Mouse (Mus musculus): ENCODE measurements around the gene Zbed4. TPM values are rescaled to one million over a fixed set of nuclear protein-coding genes. Genes with fewer than 3 reads are reported as not detected.

Zbed4 gene
- total and polyA plus RNA-seq, 2 experiments from 2014 or later: 4.5 to 20.7 TPM

GRCm38 (mm10) chr15:88827991-88828799 is 76.7 kb downstream of the Zbed4 start:
- Histone ChIP-seq H3K9me3 (ENCODE audit: low read length) (no peaks in the 10 kb centered on the region), H3K4me3 (ENCODE audit: low read depth, low read length) (no peak overlapping the region), H3K4me1 (ENCODE audit: insufficient read depth, low read length) (no peaks in the 10 kb centered on the region), H3K36me3 (ENCODE audit: insufficient read depth, low read length) (peaks cover 40% of the 10 kb centered on the region), H3K4me2 (ENCODE audit: low read depth, low read length, poor library complexity, severe bottlenecking) (no peak overlapping the region), H3K27ac (ENCODE audit: low read depth, low read length) (0 out of 2 replicates have a peak overlapping the region, but pooled peaks have one; percentile 51), H3K9ac (replicated peaks; ENCODE audit: low read length, poor library complexity, severe bottlenecking) (no peak overlapping the region), H3K27me3 (ENCODE audit: insufficient read depth, low read length) (no peaks in the 10 kb centered on the region)
- ATAC-seq (ENCODE audit: low FRiP score) (peak; percentile 49), DNase-seq (ENCODE audit: low spot score) (peak; percentile 60)
- peak; percentile 60 for TF ChIP-seq CTCF (IDR thresholded peaks at IDR 0.05)
- 29% methylated on average over 9 of the region's 9 CpGs for WGBS

GRCm38 (mm10) chr15:88828800-88829705 is 77.6 kb downstream of the Zbed4 start:
- Histone ChIP-seq H3K9ac (replicated peaks; ENCODE audit: low read length, poor library complexity, severe bottlenecking) (no peak overlapping the region), H3K4me2 (ENCODE audit: low read depth, low read length, poor library complexity, severe bottlenecking) (no peak overlapping the region), H3K27me3 (ENCODE audit: insufficient read depth, low read length) (no peaks in the 10 kb centered on the region), H3K27ac (ENCODE audit: low read depth, low read length) (0 out of 2 replicates have a peak overlapping the region, but pooled peaks have one; percentile 51), H3K36me3 (ENCODE audit: insufficient read depth, low read length) (peaks cover 32% of the 10 kb centered on the region), H3K4me3 (ENCODE audit: low read depth, low read length) (no peak overlapping the region), H3K9me3 (ENCODE audit: low read length) (no peaks in the 10 kb centered on the region), H3K4me1 (ENCODE audit: insufficient read depth, low read length) (no peaks in the 10 kb centered on the region)
- ATAC-seq (ENCODE audit: low FRiP score): peak; percentile 87; the same call in 1 of the 2 replicates
- peak; percentile 87 for DNase-seq (ENCODE audit: low spot score)
- TF ChIP-seq CTCF (IDR thresholded peaks at IDR 0.05): peak; percentile 82
- WGBS: 63% methylated on average over 16 of the region's 17 CpGs

- Histone ChIP-seq H3K36me3 (ENCODE audit: insufficient read depth, low read length) (peaks cover 23% of the 10 kb centered on the region), H3K4me3 (ENCODE audit: low read depth, low read length) (no peak overlapping the region), H3K9me3 (ENCODE audit: low read length) (no peaks in the 10 kb centered on the region), H3K27ac (ENCODE audit: low read depth, low read length) (no peak overlapping the region), H3K9ac (replicated peaks; ENCODE audit: low read length, poor library complexity, severe bottlenecking) (no peak overlapping the region), H3K4me2 (ENCODE audit: low read depth, low read length, poor library complexity, severe bottlenecking) (no peak overlapping the region), H3K4me1 (ENCODE audit: insufficient read depth, low read length) (no peaks in the 10 kb centered on the region), H3K27me3 (ENCODE audit: insufficient read depth, low read length) (no peaks in the 10 kb centered on the region)
- ATAC-seq (ENCODE audit: low FRiP score) (no peak), DNase-seq (ENCODE audit: low spot score) (no peak)
- WGBS: 76% methylated on average over 6 of the region's 6 CpGs
- TF ChIP-seq CTCF (IDR thresholded peaks at IDR 0.05): 0 out of 2 replicates have a peak, but pooled peaks have one; percentile 2
Measured at GRCm38 (mm10) chr15:88829791-88830440, 78.5 kb downstream of the Zbed4 start.

- H3K4me3 ChIP-seq (ENCODE audit: low read depth, low read length): no peak overlapping the region
- TF ChIP-seq CTCF (IDR thresholded peaks at IDR 0.05): no peak
Measured at GRCm38 (mm10) chr15:88830696-88831095, 79.2 kb downstream of the Zbed4 start.

GRCm38 (mm10) chr15:88831482-88831881 is 80.0 kb downstream of the Zbed4 start:
- WGBS: 57% methylated on average over 5 of the region's 5 CpGs
- ATAC-seq (ENCODE audit: low FRiP score): no peak
- no peak for DNase-seq (ENCODE audit: low spot score)
- H3K4me2 ChIP-seq (ENCODE audit: low read depth, low read length, poor library complexity, severe bottlenecking): no peak overlapping the region
- H3K4me1 ChIP-seq (ENCODE audit: insufficient read depth, low read length): no peaks in the 10 kb centered on the region
- no peak overlapping the region for H3K27ac ChIP-seq (ENCODE audit: low read depth, low read length)
- no peak overlapping the region for H3K4me3 ChIP-seq (ENCODE audit: low read depth, low read length)
- TF ChIP-seq CTCF (IDR thresholded peaks at IDR 0.05): no peak
- no peak overlapping the region for H3K9ac ChIP-seq (replicated peaks; ENCODE audit: low read length, poor library complexity, severe bottlenecking)
- no peaks in the 10 kb centered on the region for H3K9me3 ChIP-seq (ENCODE audit: low read length)
- no peaks in the 10 kb centered on the region for H3K27me3 ChIP-seq (ENCODE audit: insufficient read depth, low read length)
- H3K36me3 ChIP-seq (ENCODE audit: insufficient read depth, low read length): peaks cover 8% of the 10 kb centered on the region; the same call in 1 of the 2 replicates

More at GRCm38 (mm10) chr15:88830696-88831095, 79.2 kb downstream of the Zbed4 start:
- ATAC-seq (ENCODE audit: low FRiP score): no peak
- Histone ChIP-seq H3K27me3 (ENCODE audit: insufficient read depth, low read length) (no peaks in the 10 kb centered on the region), H3K9me3 (ENCODE audit: low read length) (no peaks in the 10 kb centered on the region), H3K36me3 (ENCODE audit: insufficient read depth, low read length) (peaks cover 16% of the 10 kb centered on the region; the same call in 1 of the 2 replicates), H3K9ac (replicated peaks; ENCODE audit: low read length, poor library complexity, severe bottlenecking) (no peak overlapping the region), H3K4me1 (ENCODE audit: insufficient read depth, low read length) (no peaks in the 10 kb centered on the region), H3K27ac (ENCODE audit: low read depth, low read length) (no peak overlapping the region), H3K4me2 (ENCODE audit: low read depth, low read length, poor library complexity, severe bottlenecking) (no peak overlapping the region)
- 82% methylated on average over 5 of the region's 5 CpGs for WGBS
- no peak for DNase-seq (ENCODE audit: low spot score)

All from midbrain, postnatal 0 days (tissue).